ENCODE assay signal across 18 mouse cellular contexts in the genomic region with DNA sequence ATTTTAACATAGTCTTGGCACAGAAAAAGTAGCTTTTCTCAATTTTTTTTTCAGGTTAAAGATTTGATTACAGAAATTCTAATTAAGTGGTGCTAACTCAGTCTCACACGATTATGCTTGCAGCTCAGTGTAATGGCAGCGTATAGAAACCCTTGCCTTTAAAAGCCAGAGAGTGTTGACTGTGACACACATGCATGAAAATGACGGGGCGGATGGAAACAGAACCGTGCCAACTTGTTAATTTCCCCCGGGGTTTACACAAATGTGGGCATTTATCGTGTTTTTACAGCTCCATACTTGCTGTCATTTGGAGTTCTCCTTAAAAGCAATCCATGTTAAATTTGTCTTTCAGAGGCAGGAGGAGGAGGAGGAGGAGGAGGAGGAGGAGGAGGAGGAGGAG.
A peak's percentile ranks its signal among the peaks of the same experiment; 100 is the strongest.
DNase-seq lines count a peak whose midpoint lies in the region; ATAC-seq and TF ChIP-seq lines count a peak whose summit lies in the region.
"Had no signal": no experiment of that assay in that cellular context is flagged by ENCODE, and none has a peak within 500 bp of the region (broad histone marks: within the 10 kb centered on the region; RNA-seq: fewer than 3 reads in every experiment).

No protein-coding gene starts in this region.

- no peak overlapping the region for H3K27ac ChIP-seq in forebrain, embryonic 13.5 days
- H3K27ac ChIP-seq in forebrain, embryonic 11.5 days (ENCODE audit: low read depth, low read length): no peak overlapping the region
- H3K27ac ChIP-seq in intestine, postnatal 0 days (ENCODE audit: low read depth, low read length): no peak overlapping the region
- H3K27ac ChIP-seq: embryonic facial prominence, embryonic 13.5 days; gastrocnemius, adult 2 months; heart, adult 2 months; liver, embryonic 14.5 days had no signal

- intact Hi-C loops in left cerebral cortex, postnatal 4 days (cut with DNase I): no loop called here

- H3K9me3 ChIP-seq in forebrain, embryonic 13.5 days (replicated peaks): no peaks in the 10 kb centered on the region
- H3K9me3 ChIP-seq in forebrain, embryonic 11.5 days (ENCODE audit: control insufficient read depth, low read length): no peaks in the 10 kb centered on the region
- H3K9me3 ChIP-seq in intestine, postnatal 0 days (ENCODE audit: control insufficient read depth): no peaks in the 10 kb centered on the region
- H3K9me3 ChIP-seq: embryonic facial prominence, embryonic 13.5 days had no signal

- WGBS in forebrain, embryonic 13.5 days: 27% methylated on average over 7 of the region's 7 CpGs
- WGBS in forebrain, embryonic 11.5 days: 59% methylated on average over 7 of the region's 7 CpGs
- WGBS in intestine, postnatal 0 days: 84% methylated on average over 7 of the region's 7 CpGs

- TF ChIP-seq CTCF in brain, embryonic 14.5 days (IDR thresholded peaks at IDR 0.05; ENCODE audit: borderline replicate concordance, extremely low read depth, insufficient read depth, insufficient read length): no peak
- TF ChIP-seq CTCF in intestine, postnatal 0 days (IDR thresholded peaks at IDR 0.05; ENCODE audit: low read depth): no peak

- no peak for TF ChIP-seq POLR2A in brain, embryonic 14.5 days (IDR thresholded peaks at IDR 0.05; ENCODE audit: borderline replicate concordance, extremely low read depth, insufficient read depth, insufficient read length, poor library complexity, severe bottlenecking)

- H3K4me3 ChIP-seq in forebrain, embryonic 13.5 days: no peak overlapping the region
- H3K4me3 ChIP-seq in forebrain, embryonic 11.5 days (ENCODE audit: low read depth, low read length): no peak overlapping the region
- H3K4me3 ChIP-seq in intestine, postnatal 0 days (ENCODE audit: low read depth, low read length): no peak overlapping the region
- H3K4me3 ChIP-seq: embryonic facial prominence, embryonic 13.5 days; gastrocnemius, adult 2 months; heart, adult 2 months; myocyte had no signal

- H3K4me2 ChIP-seq in forebrain, embryonic 13.5 days: peak overlapping the region; percentile 18; the same call in 1 of the 2 replicates
- H3K4me2 ChIP-seq in forebrain, embryonic 11.5 days (ENCODE audit: low read depth, low read length, severe bottlenecking): no peak overlapping the region
- no peak overlapping the region for H3K4me2 ChIP-seq in intestine, postnatal 0 days (replicated peaks; ENCODE audit: low read depth)
- H3K4me2 ChIP-seq: embryonic facial prominence, embryonic 13.5 days had no signal

- H3K4me1 ChIP-seq in forebrain, embryonic 13.5 days: peaks cover 10% of the 10 kb centered on the region; the same call in 1 of the 2 replicates
- no peaks in the 10 kb centered on the region for H3K4me1 ChIP-seq in forebrain, embryonic 11.5 days (replicated peaks; ENCODE audit: control insufficient read depth, insufficient read depth, low read length)
- no peaks in the 10 kb centered on the region for H3K4me1 ChIP-seq in intestine, postnatal 0 days (replicated peaks; ENCODE audit: control insufficient read depth, insufficient read depth, low read length)

- H3K36me3 ChIP-seq in forebrain, embryonic 13.5 days (ENCODE audit: poor library complexity, severe bottlenecking): no peaks in the 10 kb centered on the region
- no peaks in the 10 kb centered on the region for H3K36me3 ChIP-seq in forebrain, embryonic 11.5 days (ENCODE audit: control insufficient read depth, insufficient read depth, low read length)
- H3K36me3 ChIP-seq in intestine, postnatal 0 days (ENCODE audit: control insufficient read depth, insufficient read depth): no peaks in the 10 kb centered on the region
- H3K36me3 ChIP-seq: embryonic facial prominence, embryonic 13.5 days had no signal

- no peak overlapping the region for H3K9ac ChIP-seq in forebrain, embryonic 13.5 days
- H3K9ac ChIP-seq in forebrain, embryonic 11.5 days (ENCODE audit: low read length): no peak overlapping the region
- H3K9ac ChIP-seq in intestine, postnatal 0 days (ENCODE audit: low read depth, low read length): no peak overlapping the region
- H3K9ac ChIP-seq: embryonic facial prominence, embryonic 13.5 days; liver, embryonic 14.5 days had no signal

- H3K27me3 ChIP-seq in forebrain, embryonic 13.5 days: no peaks in the 10 kb centered on the region
- no peaks in the 10 kb centered on the region for H3K27me3 ChIP-seq in forebrain, embryonic 11.5 days (ENCODE audit: control insufficient read depth, insufficient read depth, low read length)
- H3K27me3 ChIP-seq in intestine, postnatal 0 days (replicated peaks; ENCODE audit: control insufficient read depth, insufficient read depth, low read length): no peaks in the 10 kb centered on the region
- H3K27me3 ChIP-seq: embryonic facial prominence, embryonic 13.5 days had no signal

- peak; percentile 85; the same call in 1 of the 2 replicates for ATAC-seq in forebrain, embryonic 13.5 days
- ATAC-seq in forebrain, embryonic 11.5 days (replicated peaks; ENCODE audit: low FRiP score): no peak
- no peak for ATAC-seq in intestine, postnatal 0 days

- no peak for DNase-seq in forebrain, embryonic 11.5 days (ENCODE audit: low spot score)
- DNase-seq in left cerebral cortex, adult 18-20 months (ENCODE audit: low spot score in 2 of 2): peak; percentile 17 to 20
- DNase-seq in left cerebral cortex, adult 8-10 months (ENCODE audit: low spot score in 2 of 2): no peak
- peak; percentile 87 for DNase-seq in brain, embryonic 14.5 days (ENCODE audit: low read depth)
- DNase-seq in left cerebral cortex, postnatal 4 days: peak; percentile 58
- no peak for DNase-seq in heart, adult 11 months
- DNase-seq: adrenal gland, adult 8-10 months; B cell, adult 2 months; gastrocnemius, adult 2 months; heart, adult 2 months; heart, postnatal 14 days; kidney, adult 18-20 months; lung, postnatal 10 days had no signal

Comparison
In these comparisons a context has a peak if more than half of its experiments do, and no peak if none do; other contexts are left out.
1. DNase-seq: peak in left cerebral cortex, adult 18-20 months (2 of 2), brain, embryonic 14.5 days (single experiment) and left cerebral cortex, postnatal 4 days (single experiment); none in forebrain, embryonic 11.5 days (single experiment), left cerebral cortex, adult 8-10 months (0 of 2) and heart, adult 11 months (single experiment).